In the genomic region with DNA sequence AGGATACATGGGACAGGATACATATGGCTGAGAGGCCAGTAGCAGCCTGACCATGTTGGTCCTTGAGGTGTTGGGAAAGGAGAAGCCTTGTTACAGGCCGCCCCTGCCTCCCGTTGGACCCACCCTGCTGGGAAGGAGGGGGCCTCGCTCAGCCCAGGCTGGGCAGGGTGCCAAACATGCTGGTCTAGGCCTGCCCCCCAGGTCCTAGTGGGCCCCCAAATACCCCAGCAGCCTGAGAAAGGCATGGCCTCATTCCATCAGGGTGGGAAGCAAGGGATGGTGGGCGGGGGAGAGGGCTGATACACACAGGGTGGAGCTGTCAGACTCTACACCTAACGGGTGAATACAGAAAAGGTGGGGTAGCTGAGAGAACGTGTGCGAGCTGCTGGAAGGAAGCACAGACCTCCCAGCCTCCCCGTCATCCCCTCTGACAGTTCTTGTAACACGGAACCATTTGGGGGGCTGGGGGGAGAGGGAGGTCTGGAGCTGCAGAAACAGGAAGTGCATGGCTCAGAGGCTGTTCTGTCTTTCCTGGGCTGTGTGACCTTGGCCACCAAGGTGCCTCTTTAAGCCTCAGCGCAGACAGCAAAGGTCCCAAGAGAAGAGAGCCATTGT, we compare ENCODE assay signal across 8 mouse cellular contexts. TPM values are rescaled to one million over a fixed set of nuclear protein-coding genes. Genes with fewer than 3 reads are reported as not detected.
DNase-seq lines count a peak whose midpoint lies in the region; ATAC-seq and TF ChIP-seq lines count a peak whose summit lies in the region.

No protein-coding gene starts in this region.

- WGBS in forebrain, embryonic 16.5 days = 18% methylated on average over 10 of the region's 10 CpGs
- 38% methylated on average over 10 of the region's 10 CpGs for WGBS in kidney, embryonic 15.5 days

- H3K27ac ChIP-seq in layer of hippocampus, adult 2 months = peak overlapping the region; percentile 86
- H3K27ac ChIP-seq in forebrain, embryonic 16.5 days (ENCODE audit: low read length) = peak overlapping the region; percentile 21
- peak overlapping the region; percentile 82 for H3K27ac ChIP-seq in kidney, embryonic 15.5 days

- no peaks in the 10 kb centered on the region for H3K27me3 ChIP-seq in forebrain, embryonic 16.5 days (replicated peaks; ENCODE audit: control insufficient read depth, insufficient read depth, low read length)
- H3K27me3 ChIP-seq in kidney, embryonic 15.5 days = no peaks in the 10 kb centered on the region

- H3K4me2 ChIP-seq in forebrain, embryonic 16.5 days (ENCODE audit: low read length) = peak overlapping the region; percentile 10
- H3K4me2 ChIP-seq in kidney, embryonic 15.5 days = peak overlapping the region; percentile 94

- ATAC-seq in forebrain, embryonic 16.5 days = no peak
- ATAC-seq in kidney, embryonic 15.5 days (replicated peaks; ENCODE audit: low FRiP score) = no peak

- H3K36me3 ChIP-seq in forebrain, embryonic 16.5 days (ENCODE audit: control insufficient read depth, insufficient read depth) = peaks cover 2% of the 10 kb centered on the region; the same call in 1 of the 2 replicates
- H3K36me3 ChIP-seq in kidney, embryonic 15.5 days = peaks cover 52% of the 10 kb centered on the region

- H3K4me3 ChIP-seq in layer of hippocampus, adult 2 months = peak overlapping the region; percentile 11; the same call in 1 of the 2 replicates
- H3K4me3 ChIP-seq in forebrain, embryonic 16.5 days (replicated peaks; ENCODE audit: low read length) = no peak overlapping the region
- H3K4me3 ChIP-seq in kidney, embryonic 15.5 days (replicated peaks) = peak overlapping the region; percentile 11; the same call in 1 of the 2 replicates

- H3K9ac ChIP-seq in forebrain, embryonic 16.5 days (replicated peaks; ENCODE audit: low read depth, low read length) = peak overlapping the region; percentile 30; the same call in 1 of the 2 replicates
- peak overlapping the region; percentile 6; the same call in 1 of the 2 replicates for H3K9ac ChIP-seq in kidney, embryonic 15.5 days

- no peak for DNase-seq in layer of hippocampus, adult 2 months (ENCODE audit: low spot score in 2 of 2)
- DNase-seq in layer of hippocampus, adult 8-10 months (ENCODE audit: low spot score in 2 of 2) = no peak
- DNase-seq in lung, postnatal 10 days = peak; percentile 67
- DNase-seq in layer of hippocampus, postnatal 14 days (ENCODE audit: low spot score in 2 of 2) = no peak
- DNase-seq in urinary bladder, postnatal 36 days (ENCODE audit: low spot score in 2 of 2) = no peak
- DNase-seq in cerebellum, adult 18-20 months = no peak

- H3K4me1 ChIP-seq in forebrain, embryonic 16.5 days (replicated peaks; ENCODE audit: control insufficient read depth, insufficient read depth, low read length) = peaks cover 42% of the 10 kb centered on the region
- H3K4me1 ChIP-seq in kidney, embryonic 15.5 days = peaks cover 58% of the 10 kb centered on the region

- no peak for TF ChIP-seq CTCF in layer of hippocampus, adult 2 months (conservative IDR thresholded peaks at IDR 0.05)

- no peaks in the 10 kb centered on the region for H3K9me3 ChIP-seq in forebrain, embryonic 16.5 days (ENCODE audit: control insufficient read depth, low read length)
- H3K9me3 ChIP-seq in kidney, embryonic 15.5 days (replicated peaks) = no peaks in the 10 kb centered on the region

RNA-seq across cellular contexts. Expression of a gene that starts 4.6 kb away (rescaled TPM):
- 10 to 100 TPM; 17.7 to 19.7 TPM for total RNA-seq in layer of hippocampus, adult 2 months (2021)
- total RNA-seq in layer of hippocampus, adult 8-10 months (2022) = 10 to 100 TPM; 17.1 to 21.7 (median 20.0) TPM
- 9.1 and 11.2 TPM in 2 replicates for polyA plus RNA-seq in forebrain, embryonic 16.5 days (2015; fragmentation: Nextera tagmentation; extraction: Ambion mirVana)
- 17.3 and 20.9 TPM in 2 replicates for polyA plus RNA-seq in kidney, embryonic 15.5 days (2015; fragmentation: Nextera tagmentation; extraction: Ambion mirVana)
- total RNA-seq in layer of hippocampus, postnatal 14 days (2021) = 10 to 100 TPM; 22.0 to 24.8 TPM

RNA-seq across cellular contexts. Expression of a gene that starts 5.7 kb away (rescaled TPM):
- 10 to 100 TPM; 11.8 to 13.0 TPM for total RNA-seq in layer of hippocampus, adult 2 months (2021)
- total RNA-seq in layer of hippocampus, adult 8-10 months (2022) = 10 to 100 TPM; 12.5 to 18.7 (median 16.9) TPM
- polyA plus RNA-seq in forebrain, embryonic 16.5 days (2015; fragmentation: Nextera tagmentation; extraction: Ambion mirVana) = 25.8 and 28.3 TPM in 2 replicates
- polyA plus RNA-seq in kidney, embryonic 15.5 days (2015; fragmentation: Nextera tagmentation; extraction: Ambion mirVana) = 37.3 and 39.8 TPM in 2 replicates
- 10 to 100 TPM; 12.4 to 15.0 TPM for total RNA-seq in layer of hippocampus, postnatal 14 days (2021)

RNA-seq across cellular contexts. Expression of a gene that starts 15.0 kb away (rescaled TPM):
- total RNA-seq in layer of hippocampus, adult 2 months (2021) = 1 to 10 TPM; 1.6 to 2.3 TPM
- 1 to 10 TPM; 1.6 to 4.2 (median 2.4) TPM for total RNA-seq in layer of hippocampus, adult 8-10 months (2022)
- polyA plus RNA-seq in forebrain, embryonic 16.5 days (2015; fragmentation: Nextera tagmentation; extraction: Ambion mirVana) = 1.3 and 2.0 TPM in 2 replicates
- 39.1 and 41.0 TPM in 2 replicates for polyA plus RNA-seq in kidney, embryonic 15.5 days (2015; fragmentation: Nextera tagmentation; extraction: Ambion mirVana)
- total RNA-seq in layer of hippocampus, postnatal 14 days (2021) = 1 to 10 TPM; 2.3 to 3.2 TPM

RNA-seq across cellular contexts. Expression of a gene that starts 43.6 kb away (rescaled TPM):
- total RNA-seq in layer of hippocampus, adult 2 months (2021) = 10 to 100 TPM; 47.4 to 58.2 TPM
- total RNA-seq in layer of hippocampus, adult 8-10 months (2022) = 10 to 100 TPM; 49.7 to 64.2 (median 52.3) TPM
- polyA plus RNA-seq in forebrain, embryonic 16.5 days (2015; fragmentation: Nextera tagmentation; extraction: Ambion mirVana) = 29.1 and 29.8 TPM in 2 replicates
- 26.6 and 27.0 TPM in 2 replicates for polyA plus RNA-seq in kidney, embryonic 15.5 days (2015; fragmentation: Nextera tagmentation; extraction: Ambion mirVana)
- 10 to 100 TPM; 37.8 to 42.3 TPM for total RNA-seq in layer of hippocampus, postnatal 14 days (2021)

RNA-seq across cellular contexts. Expression of a gene that starts 49.4 kb away (rescaled TPM):
- under 1 TPM; 0.22 to 0.41 TPM for total RNA-seq in layer of hippocampus, adult 2 months (2021)
- total RNA-seq in layer of hippocampus, adult 8-10 months (2022) = 1 to 10 TPM in 1 of 4 experiments, under 1 TPM in 3; 0.11 to 1.2 (median 0.56) TPM
- polyA plus RNA-seq in forebrain, embryonic 16.5 days (2015; fragmentation: Nextera tagmentation; extraction: Ambion mirVana) = 0.18 TPM in 1 of 2 replicates, not detected in the other
- 8.0 and 11.1 TPM in 2 replicates for polyA plus RNA-seq in kidney, embryonic 15.5 days (2015; fragmentation: Nextera tagmentation; extraction: Ambion mirVana)
- under 1 TPM; 0.35 to 0.36 TPM for total RNA-seq in layer of hippocampus, postnatal 14 days (2021)

Comparison
In these comparisons a context has a peak if more than half of its experiments do, and no peak if none do; other contexts are left out.
1. H3K27ac ChIP-seq: peak in every context shown above with its lines; median percentile 86 in layer of hippocampus, adult 2 months; 82 in kidney, embryonic 15.5 days; 21 in forebrain, embryonic 16.5 days.